In genomic region chr10:4065295-4066084, GRCm38 (mm10) we compare ENCODE assay signal across 16 mouse cellular contexts.
DNase-seq lines count a peak whose midpoint lies in the region; ATAC-seq lines count a peak whose summit lies in the region.
"Had no signal": no experiment of that assay in that cellular context is flagged by ENCODE, and none has a peak within 500 bp of the region (broad histone marks: within the 10 kb centered on the region; RNA-seq: fewer than 3 reads in every experiment).

No protein-coding gene starts in this region.

- no peaks in the 10 kb centered on the region for H3K36me3 ChIP-seq in forebrain, embryonic 16.5 days (ENCODE audit: control insufficient read depth, insufficient read depth)

- DNase-seq in adrenal gland, postnatal 14 days = peak; percentile 48
- no peak for DNase-seq in adrenal gland, postnatal 4 days (ENCODE audit: low spot score in 2 of 2)
- peak; percentile 38 for DNase-seq in testis, postnatal 14 days (ENCODE audit: low spot score)
- no peak for DNase-seq in testis, postnatal 10 days (ENCODE audit: low spot score)
- DNase-seq in lung, postnatal 10 days = peak; percentile 49
- no peak for DNase-seq in right cerebral cortex, postnatal 4 days
- DNase-seq in cerebellum, adult 18-20 months = no peak
- DNase-seq: cerebellum, adult 11-12 months; gastrocnemius, postnatal 36 days; heart, postnatal 4 days; layer of hippocampus, adult 9-11 months; left cerebral cortex, postnatal 4 days had no signal

- H3K27ac ChIP-seq in forebrain, embryonic 16.5 days (ENCODE audit: low read length) = no peak overlapping the region
- H3K27ac ChIP-seq: forebrain, embryonic 13.5 days; liver, embryonic 15.5 days had no signal

- peaks cover 4% of the 10 kb centered on the region; the same call in 1 of the 2 replicates for H3K4me1 ChIP-seq in forebrain, embryonic 16.5 days (replicated peaks; ENCODE audit: control insufficient read depth, insufficient read depth, low read length)
- H3K4me1 ChIP-seq: liver, embryonic 15.5 days had no signal

- H3K9me3 ChIP-seq in forebrain, embryonic 16.5 days (ENCODE audit: control insufficient read depth, low read length) = no peaks in the 10 kb centered on the region
- H3K9me3 ChIP-seq: forebrain, embryonic 13.5 days; G1E; liver, embryonic 15.5 days had no signal

- no peak for ATAC-seq in forebrain, embryonic 16.5 days
- ATAC-seq: forebrain, embryonic 13.5 days had no signal

- no peak overlapping the region for H3K4me3 ChIP-seq in forebrain, embryonic 16.5 days (replicated peaks; ENCODE audit: low read length)
- H3K4me3 ChIP-seq: forebrain, embryonic 13.5 days; liver, embryonic 15.5 days had no signal

- no peak overlapping the region for H3K4me2 ChIP-seq in forebrain, embryonic 16.5 days (ENCODE audit: low read length)
- H3K4me2 ChIP-seq: forebrain, embryonic 13.5 days; liver, embryonic 15.5 days had no signal

- H3K9ac ChIP-seq in forebrain, embryonic 16.5 days (replicated peaks; ENCODE audit: low read depth, low read length) = no peak overlapping the region
- H3K9ac ChIP-seq: forebrain, embryonic 13.5 days; liver, embryonic 15.5 days had no signal

- no peaks in the 10 kb centered on the region for H3K27me3 ChIP-seq in forebrain, embryonic 16.5 days (replicated peaks; ENCODE audit: control insufficient read depth, insufficient read depth, low read length)
- H3K27me3 ChIP-seq: forebrain, embryonic 13.5 days; liver, embryonic 15.5 days had no signal

- WGBS in forebrain, embryonic 16.5 days = 58% methylated on average over 15 of the region's 15 CpGs

Comparison
In these comparisons a context has a peak if more than half of its experiments do, and no peak if none do; other contexts are left out.
1. DNase-seq: peak in adrenal gland, postnatal 14 days (single experiment), testis, postnatal 14 days (single experiment) and lung, postnatal 10 days (single experiment); none in adrenal gland, postnatal 4 days (0 of 2), testis, postnatal 10 days (single experiment), right cerebral cortex, postnatal 4 days (single experiment) and cerebellum, adult 18-20 months (0 of 2).